Mouse (Mus musculus) hindlimb bud, embryonic 11.5 days (tissue): ENCODE measurements at regions not wholly inside any gene's neighbourhood (a gene's known extent, or its start where the extent isn't known, plus 50 kb on each side); places are given as distances from the start of the nearest gene placed in this dataset.

Experiments used
- DNase-seq: peaks from one replicate; pipeline ENCODE4 v3.0.0-alpha.2; 2012; ENCODE audit warnings: low read depth, low spot score; ENCODE audit errors: extremely low spot score

DNA sequence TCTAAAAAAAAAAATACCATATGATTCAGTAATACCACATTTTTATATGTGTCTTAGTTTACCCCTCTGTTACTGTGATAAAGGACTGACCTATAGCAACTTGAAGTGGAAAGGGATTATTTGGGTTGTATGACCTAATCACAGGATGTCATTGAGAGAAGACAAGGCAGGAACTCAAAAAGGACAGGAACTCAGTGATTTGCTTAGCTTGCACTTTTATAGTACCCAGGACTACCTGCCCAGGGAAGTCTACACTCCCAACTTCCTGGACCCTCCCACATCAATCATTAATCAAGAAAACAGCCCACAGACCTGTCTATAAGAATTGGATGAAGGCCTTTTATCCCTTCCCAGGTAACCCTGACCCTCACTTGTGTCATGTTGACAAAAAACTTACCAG, 303.0 kb upstream of the Xrcc4 start:
- DNase-seq, result no peak

DNA sequence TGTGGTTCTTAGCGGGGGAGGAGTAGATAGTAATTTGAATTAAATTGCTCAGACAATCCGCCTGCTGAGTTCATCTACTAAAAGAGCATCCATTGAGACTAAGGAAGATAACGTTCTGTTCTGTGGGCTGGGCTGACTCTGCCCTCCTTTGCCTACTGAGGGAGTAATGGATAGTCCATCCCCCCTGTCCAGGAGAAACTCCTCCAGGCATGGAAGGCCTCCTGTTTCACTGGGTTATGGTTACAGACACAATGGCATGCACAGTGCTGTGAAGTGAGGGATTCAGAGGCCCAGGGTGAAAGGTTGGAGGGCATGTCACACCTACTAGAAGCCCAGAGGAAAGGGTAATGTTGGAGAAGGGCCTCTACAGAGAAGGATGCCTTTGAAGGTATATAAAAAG, 287.2 kb upstream of the Xrcc4 start:
- no peak for DNase-seq

DNA sequence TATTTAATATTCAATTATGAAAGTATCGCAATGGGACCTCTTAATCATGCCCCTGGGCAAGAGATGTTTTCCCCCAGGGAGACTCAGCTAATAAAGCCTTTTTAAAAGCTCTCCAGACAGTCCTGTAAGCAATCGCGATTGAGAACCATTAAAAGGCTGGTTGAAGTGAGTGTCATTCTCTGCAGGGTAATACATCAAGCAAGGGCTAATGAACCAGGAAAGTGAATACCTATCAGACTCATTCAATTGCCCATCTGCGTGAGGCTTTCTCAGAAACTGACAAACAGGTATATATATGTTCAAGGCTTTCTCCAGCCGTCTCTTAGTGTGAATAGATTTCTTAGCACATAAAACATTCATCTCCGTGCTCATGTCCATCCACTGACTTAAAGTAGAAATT, 286.8 kb upstream of the Xrcc4 start:
- DNase-seq, result no peak

DNA sequence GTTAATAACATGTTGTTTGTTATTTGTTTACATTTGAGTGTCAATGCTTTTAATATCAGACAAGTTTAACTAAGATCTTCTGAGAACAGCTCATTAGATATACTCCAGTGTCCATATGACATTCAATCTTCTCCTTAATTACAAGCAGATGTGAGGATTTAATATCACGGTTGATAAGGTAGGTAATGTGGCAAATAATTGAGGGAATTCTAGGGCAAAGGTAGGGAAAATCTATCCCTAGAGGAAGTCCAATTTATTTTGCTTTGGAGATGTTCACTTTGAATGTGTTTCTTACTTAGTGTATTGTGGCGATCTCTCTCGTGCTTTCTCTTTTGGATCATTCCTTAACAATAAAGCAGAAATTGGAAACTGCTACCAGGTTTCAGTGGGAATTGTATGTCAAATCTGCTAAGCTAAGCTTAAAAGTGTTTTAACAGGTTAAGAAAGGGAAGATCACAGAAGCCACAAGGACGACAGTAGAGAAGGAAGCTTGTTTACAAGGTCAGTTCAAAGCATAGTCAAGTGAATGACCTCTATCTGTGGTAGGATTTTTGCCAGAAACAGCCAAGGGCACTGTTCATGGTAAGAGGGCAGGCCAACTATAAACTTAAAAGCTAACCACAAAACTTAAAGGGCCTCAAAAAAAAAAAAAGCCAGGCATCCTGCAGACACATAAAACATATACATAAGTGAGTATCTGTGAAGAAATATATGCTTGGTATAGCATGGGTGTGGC, 282.2 kb upstream of the Xrcc4 start:
- DNase-seq, result no peak

DNA sequence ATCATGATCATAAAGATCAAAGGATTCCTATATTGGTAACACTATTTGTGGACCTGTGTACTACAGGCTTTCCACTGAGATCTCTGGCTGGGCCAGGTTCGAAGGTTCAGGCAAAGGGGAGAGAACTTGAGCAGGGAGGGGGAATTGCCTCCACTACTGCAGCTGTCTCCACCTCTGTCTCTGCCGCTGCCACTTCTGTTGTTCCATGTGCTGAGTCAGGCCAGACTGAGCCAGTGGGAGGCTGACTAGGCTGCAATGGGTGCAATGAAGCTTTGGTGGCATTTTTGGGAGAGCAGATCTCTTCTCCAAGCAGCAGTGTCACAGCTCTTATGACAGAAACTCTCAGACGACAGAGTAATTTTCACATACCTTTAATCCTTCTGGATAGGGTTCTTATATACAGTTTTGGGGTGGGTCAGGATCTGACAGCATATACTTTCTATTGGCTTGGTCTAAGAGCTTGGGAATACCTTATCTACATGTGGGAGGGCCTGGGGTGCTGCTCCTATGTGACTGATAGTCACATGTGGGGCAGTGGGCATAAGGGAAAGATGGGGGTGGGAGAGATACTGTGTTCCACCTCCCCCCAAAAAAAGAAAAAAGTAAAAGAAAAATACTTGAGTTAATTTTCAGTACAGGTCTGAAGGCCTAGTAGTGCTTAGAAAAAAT, 281.5 kb upstream of the Xrcc4 start:
- DNase-seq, result no peak

DNA sequence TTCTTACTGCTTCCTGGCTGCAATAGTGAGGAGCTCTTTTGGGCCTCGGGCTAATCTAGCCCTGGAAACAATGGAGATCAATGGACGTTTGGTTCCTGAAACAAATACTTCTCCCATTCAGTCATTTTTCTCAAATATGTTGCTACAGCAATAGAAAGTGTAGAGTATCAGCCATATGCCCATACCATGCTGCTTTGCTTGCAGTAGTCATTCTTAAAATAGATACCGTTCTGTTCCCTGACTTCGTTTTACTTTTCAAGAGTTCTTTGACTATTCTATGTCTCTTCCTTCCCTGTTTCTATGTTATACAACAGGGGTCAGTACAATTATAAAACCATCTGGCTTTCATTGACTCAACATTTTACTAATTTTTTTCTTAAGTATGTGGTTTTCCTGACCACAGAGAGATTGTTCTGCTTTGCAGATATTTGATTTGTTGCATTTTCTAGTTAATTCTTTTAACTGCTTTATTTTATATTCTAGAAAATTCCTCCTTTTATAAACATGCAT, 275.2 kb upstream of the Xrcc4 start:
- DNase-seq, result no peak

DNA sequence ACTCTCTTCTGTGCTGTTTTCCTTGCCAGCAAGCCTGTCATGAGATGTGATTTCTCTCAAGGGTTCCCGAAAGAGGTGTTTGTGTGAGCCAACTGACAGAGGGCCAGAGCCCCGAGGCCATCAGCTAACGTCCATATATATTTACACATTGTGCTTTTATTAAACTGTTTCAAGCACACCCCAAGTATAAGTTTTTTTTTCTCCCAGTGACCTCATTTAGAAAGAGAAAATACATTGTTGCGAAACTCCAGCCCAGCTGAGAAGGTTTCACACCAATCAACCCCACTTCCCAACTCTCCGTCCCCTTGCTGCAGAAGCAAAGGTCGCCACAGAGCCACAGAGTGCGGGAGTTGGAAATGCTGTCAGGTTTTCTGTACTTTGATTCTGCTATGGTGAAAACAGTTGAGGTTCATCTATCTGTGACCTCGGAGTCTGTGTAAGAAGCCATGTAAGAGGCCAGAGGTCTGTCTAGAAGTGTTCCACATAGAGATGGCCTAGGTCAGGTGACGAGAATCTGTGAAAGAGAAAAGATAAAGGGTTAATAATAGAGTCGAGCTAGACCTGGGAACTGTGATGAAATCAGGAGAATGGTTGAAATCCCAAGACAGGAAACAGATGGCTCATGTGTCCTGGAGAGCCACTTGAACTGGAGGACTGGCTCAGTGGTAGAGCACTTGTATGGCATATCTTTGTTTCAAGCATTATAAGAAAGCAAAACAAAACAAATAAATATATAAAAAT, 270.6 kb upstream of the Xrcc4 start:
- no peak for DNase-seq

DNA sequence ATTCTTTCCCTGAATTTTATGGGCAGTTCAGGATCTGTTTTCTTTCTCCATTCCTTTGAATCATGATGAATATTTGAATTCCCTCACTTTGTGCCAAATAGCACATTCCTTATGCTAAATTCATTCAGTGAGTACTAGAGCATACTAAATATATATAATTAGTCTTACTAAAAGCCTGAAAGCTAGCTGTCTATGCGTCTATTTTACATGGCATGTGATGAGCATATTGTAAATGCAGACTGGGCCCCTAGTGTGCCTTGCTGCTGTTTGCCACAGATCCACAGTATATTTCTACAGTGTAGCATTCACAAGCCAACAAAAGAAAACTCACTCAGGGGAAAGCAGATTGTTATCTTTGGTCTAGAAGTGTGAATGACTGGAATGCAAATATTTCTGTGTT, 268.7 kb upstream of the Xrcc4 start:
- no peak for DNase-seq

DNA sequence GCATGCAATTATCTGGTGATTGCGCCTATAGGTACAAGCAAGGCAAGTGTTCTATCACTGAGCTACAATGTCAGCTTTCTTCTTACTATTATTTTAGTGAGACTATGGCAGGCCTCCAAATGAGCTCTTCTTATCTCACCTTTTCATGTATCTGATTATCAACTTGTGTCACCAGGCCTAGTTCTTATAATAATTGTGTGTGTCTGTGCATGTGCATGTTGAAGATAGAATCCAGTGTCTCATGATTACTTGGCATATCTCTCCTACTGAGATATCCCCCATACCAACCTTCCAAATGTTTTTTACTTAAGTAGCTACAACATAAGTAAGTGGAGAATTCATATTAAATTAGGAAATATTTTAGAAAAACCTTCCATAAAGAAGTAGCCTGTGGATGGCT, 266.2 kb upstream of the Xrcc4 start:
- no peak for DNase-seq

DNA sequence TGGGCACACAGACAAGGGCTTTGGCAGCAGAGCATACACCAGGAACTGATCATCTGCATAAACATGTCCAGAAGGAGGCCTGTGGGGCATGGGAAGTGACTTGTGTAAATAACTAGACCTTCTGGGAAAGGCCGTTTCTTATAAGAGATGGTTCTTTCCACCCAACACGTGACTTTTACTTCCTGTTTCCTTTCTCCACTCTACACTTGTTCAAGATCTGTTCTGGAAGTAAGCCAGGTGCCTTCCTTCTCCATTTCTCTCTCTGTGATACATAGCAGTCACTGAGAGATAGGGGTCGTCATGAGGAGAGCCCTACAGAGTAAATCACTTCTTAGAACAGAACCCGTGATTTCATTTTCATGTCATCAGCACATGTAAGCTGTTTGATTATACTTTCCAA, 253.4 kb upstream of the Xrcc4 start:
- DNase-seq, result no peak

DNA sequence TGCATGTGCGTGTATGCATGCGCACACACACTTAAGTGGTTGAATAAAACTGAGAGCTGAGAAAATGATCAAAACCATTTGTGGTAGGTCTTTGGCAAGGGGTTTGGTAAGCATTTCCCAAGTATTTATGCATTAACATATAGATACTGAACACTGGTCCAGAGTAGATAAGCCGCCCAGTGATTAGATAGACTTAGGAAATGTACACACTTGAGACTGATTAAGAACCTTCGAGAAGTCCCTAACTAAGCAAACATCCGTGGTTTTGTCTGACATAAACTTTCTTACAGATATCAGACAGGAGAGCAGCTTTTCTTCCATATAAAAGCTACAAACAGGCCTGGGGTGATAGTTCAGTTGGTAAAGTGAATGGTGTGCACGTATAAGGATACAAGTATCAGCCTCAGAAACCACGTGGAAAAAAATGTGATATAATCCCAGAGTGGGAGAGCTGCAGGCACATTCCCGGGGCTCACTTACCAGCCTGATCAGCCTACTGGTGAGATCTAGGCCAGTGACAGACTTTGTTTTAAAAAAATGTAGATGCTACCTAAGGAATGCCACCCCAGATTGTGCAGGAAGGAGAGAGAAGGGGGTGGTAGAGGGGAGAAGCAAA, 252.3 kb upstream of the Xrcc4 start:
- no peak for DNase-seq

DNA sequence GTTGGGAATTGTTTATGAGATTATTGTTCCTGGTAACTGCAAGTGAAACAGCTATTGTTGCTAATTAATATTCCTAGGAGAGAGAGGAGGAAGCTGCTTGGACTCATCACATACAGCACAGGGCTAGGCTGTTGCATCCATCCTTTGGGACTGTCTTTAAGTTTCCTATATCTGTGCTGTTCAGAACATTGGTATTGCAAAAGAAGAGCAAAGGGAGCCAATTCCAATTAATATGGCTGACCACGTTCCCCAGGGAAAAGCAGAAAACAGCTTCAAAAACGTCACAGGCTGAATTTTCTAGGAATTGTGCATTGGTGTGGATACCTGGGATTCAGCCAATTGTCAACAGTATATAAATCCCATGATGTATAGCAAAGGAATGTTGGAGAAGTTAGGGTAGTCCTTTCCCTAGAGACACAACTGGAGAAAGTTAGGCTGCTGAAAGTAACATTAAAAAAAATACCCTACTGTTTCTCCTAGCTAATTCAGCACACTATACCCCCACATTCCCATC, 251.3 kb upstream of the Xrcc4 start:
- no peak for DNase-seq

DNA sequence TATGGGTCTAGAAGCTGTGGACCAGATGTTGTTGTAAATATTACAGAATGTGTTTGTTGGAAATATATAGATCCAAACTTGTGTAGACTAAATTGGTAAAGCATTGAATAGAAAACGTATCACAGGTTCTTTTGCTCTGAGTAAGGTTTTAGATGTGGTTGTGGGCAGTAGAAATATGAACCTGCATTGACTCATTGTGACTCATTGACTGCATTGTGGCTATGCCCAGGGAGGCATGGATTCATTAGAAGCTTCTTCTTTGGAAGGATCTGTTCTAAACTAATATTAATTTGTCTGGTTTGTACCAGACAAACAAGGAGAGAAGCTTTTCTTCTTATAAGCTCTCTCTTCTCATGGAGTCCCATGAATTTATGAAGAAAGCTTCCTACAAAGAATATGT, 248.2 kb upstream of the Xrcc4 start:
- DNase-seq, result no peak

DNA sequence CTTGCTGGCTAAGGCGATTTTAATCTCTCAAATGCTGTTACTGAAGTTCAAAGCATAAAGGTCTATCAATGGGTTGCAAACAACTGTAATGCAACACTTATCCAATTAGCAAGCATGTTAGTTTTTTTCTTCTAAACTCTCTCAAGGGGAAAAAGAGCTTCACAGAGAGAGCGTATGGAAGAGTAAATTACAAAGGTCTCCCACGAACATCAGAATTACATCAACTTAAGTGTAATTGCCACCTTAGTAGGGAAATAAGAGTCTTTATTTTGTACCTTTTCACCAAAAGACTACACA, 246.3 kb upstream of the Xrcc4 start:
- no peak for DNase-seq

DNA sequence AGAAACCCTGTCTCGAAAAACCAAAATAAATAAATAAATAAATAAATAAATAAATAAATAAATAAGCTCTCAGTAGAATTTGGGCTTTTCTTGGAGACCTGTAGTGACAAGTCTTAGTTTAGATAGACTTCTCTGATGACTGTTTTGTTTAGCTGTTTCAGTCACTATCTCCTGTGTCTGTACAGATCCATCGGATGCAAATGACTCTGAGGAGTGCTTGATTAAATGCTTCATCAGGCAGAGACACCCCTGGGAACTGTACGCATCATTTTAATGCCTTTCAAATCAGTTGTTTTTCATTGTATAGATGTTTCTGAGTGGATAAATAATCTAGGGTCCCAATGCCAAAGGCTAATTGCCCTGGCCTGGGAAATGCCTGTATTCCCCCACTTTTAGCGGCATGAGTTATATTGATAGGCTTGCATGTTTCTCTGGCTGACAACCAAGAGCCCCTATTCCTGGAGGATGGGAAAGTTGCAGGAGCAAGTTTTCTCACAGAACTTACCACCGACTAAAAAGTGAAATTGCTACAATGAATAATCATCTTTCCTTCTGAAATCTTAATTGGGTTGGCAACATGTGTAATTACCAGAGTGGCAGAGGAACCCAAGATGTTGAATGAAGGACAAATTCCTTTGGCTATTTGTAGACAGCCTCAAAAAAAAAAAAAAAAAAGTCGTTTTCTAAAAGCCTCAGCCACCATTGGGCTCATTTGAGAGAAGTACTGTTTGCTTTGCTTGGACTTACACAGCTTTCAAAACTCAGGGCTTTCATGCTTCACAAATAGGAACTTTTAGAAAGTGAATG, 245.7 kb upstream of the Xrcc4 start:
- no peak for DNase-seq

DNA sequence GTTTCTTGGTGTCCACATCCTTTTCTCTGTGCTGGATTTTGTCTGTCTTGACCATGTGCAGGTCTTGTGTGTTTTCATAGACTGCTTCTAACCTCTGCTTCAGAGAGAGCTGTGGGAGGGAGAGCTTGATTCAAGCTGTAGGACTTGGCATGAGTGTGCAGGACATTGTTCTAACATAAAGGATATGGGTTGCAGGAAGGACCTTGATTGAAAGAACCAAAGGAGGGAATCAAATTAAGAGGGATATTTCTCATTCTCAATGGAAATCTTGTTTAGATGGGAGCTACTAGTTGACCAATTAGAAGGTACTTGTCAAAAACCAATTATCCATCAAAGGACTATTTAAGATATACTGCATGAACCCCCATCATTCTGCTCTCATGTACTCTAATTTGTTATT, 244.9 kb upstream of the Xrcc4 start:
- DNase-seq, result no peak

DNA sequence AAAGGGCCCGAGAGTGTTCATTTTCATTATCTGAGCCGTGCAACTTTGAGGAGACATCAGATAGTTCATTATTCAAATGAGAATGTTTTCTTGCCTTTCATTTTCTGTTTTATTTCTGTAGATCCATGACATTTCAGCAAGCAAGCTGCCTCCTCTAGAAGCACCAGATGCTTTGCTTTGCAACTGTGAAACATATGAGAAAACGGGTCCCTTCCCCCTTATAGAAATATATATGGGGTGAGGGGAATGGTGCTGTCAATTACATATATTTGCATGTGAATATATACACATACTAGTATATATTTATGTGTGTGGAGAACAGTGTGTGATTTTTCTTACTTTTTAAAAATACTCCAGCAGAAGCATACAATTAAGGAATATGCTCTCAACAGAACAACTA, 235.8 kb upstream of the Xrcc4 start:
- DNase-seq, result no peak

DNA sequence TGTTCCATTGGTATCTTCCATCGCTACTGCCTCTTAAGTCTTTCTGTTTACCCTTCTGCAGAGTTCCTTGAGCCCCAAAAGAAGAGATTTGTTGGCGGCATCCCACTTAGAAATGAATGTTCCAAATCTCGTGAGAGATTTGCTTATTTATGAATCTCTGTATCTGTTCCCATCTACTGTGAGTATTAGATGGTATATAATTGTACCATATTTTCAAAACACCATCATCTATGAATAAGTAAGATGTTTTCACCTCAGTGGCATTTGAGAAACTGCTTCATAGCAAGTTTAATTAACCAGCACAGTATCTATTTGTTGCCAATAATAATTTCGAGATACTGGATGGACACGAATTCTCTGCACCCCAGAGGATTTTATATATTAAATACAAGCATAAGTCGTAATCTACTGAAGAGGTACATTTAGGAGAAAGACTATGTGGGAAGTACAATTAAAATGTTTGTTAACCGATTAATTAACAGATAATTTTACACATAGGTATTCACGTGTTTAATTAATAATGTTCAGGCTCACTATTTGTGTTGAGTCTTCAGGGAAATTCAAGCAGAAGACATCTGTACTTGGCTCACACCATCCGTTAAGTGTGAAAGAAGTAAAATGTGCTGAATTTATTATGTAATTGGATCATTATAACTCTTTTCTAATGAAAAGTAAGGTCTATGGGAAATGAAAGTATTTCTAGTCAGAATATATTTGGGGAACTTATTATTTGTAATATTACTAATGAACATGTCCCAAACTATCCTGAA, 224.0 kb upstream of the Xrcc4 start:
- no peak for DNase-seq

DNA sequence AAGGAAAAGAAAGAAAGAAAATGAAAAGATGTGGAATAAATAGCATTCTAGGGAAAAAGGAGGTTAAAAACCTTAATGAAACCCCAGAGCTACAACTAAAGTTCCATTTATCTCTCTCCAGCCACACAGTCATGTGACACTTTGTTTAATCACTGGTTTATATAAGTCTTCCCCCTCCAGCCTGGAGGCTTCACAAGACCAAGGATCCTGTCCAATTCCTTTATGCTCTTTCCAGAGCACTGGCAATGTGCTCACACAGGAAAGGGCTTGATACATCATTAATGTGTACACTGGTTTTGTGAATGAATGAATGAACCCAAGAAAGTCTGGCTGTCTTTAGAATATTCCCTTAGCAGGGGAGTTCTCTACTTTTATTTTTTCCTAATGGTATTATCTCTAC, 221.1 kb upstream of the Xrcc4 start:
- no peak for DNase-seq

DNA sequence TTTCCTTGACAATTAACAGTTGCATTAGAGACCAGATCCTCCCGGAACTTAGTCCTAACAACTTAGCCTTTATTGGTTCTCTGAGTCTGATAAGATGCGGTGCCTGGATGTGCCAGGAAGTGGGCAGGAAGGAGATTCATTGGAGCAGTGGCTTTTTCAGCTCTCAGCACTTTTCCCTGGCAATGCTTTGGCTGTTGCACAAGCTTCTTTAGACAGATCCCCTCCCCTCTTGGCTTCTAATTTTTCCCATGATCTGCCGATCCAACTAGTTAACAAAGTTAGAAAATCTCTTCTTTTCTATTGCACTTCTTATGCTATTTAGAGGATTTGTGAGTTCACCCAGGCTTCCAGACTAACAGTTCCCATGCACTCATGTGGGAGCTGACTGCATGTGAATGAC, 211.1 kb upstream of the Xrcc4 start:
- no peak for DNase-seq
